Mouse (Mus musculus) spleen, adult 18-20 months (tissue): ENCODE measurements around the gene Cln5.

Experiments
- DNase-seq, 2 experiments: peaks; one replicate each; pipeline ENCODE4 v3.0.0; 2022; ENCODE audit warnings: mixed read lengths in 2 of 2

The Cln5 gene

GRCm38 (mm10) chr14:103069864-103070611 lies at the start of gene Cln5:
Gene Cln5, plus strand, starts transcription at chr14:103070216.
- peak; percentile 92 to 93 for DNase-seq

- DNase-seq = no peak
Observed at GRCm38 (mm10) chr14:103029203-103029602, 40.8 kb upstream of the Cln5 start.

GRCm38 (mm10) chr14:103033271-103033823 lies 36.7 kb upstream of the Cln5 start:
- peak; percentile 23 to 32 for DNase-seq

- peak; percentile 26 to 34 for DNase-seq
Observed at GRCm38 (mm10) chr14:103034076-103034475, 35.9 kb upstream of the Cln5 start.

GRCm38 (mm10) chr14:103037016-103037415 lies 33.0 kb upstream of the Cln5 start:
- peak in 1 of 2 experiments; percentile 14 for DNase-seq

GRCm38 (mm10) chr14:103046677-103047076 lies 23.3 kb upstream of the Cln5 start, which contains the start of gene Acod1:
Gene Acod1, plus strand, starts transcription at chr14:103046977.
- no peak for DNase-seq

- DNase-seq = no peak
Observed at GRCm38 (mm10) chr14:103048292-103049086, 21.5 kb upstream of the Cln5 start.

GRCm38 (mm10) chr14:103051159-103051769 lies 18.8 kb upstream of the Cln5 start:
- DNase-seq = peak; percentile 77 to 93

GRCm38 (mm10) chr14:103054731-103055130 lies 15.3 kb upstream of the Cln5 start:
- DNase-seq = no peak

GRCm38 (mm10) chr14:103056601-103057000 lies 13.4 kb upstream of the Cln5 start:
- DNase-seq = no peak

GRCm38 (mm10) chr14:103058998-103059397 lies 11.0 kb upstream of the Cln5 start:
- no peak for DNase-seq

- DNase-seq = no peak
Observed at GRCm38 (mm10) chr14:103059495-103059894, 10.5 kb upstream of the Cln5 start.

- peak; percentile 54 to 83 for DNase-seq
Observed at GRCm38 (mm10) chr14:103065294-103066167, 4.5 kb upstream of the Cln5 start.

GRCm38 (mm10) chr14:103069465-103069863 lies 552 bp upstream of the Cln5 start:
- DNase-seq = no peak

- peak; percentile 22 to 27 for DNase-seq
Observed at GRCm38 (mm10) chr14:103070790-103071189, 774 bp downstream of the Cln5 start.

- no peak for DNase-seq
Observed at GRCm38 (mm10) chr14:103071471-103071870, 1.5 kb downstream of the Cln5 start.

- DNase-seq = no peak
Observed at GRCm38 (mm10) chr14:103072731-103073130, 2.7 kb downstream of the Cln5 start.

- no peak for DNase-seq
Observed at GRCm38 (mm10) chr14:103073825-103074224, 3.8 kb downstream of the Cln5 start.

- no peak for DNase-seq
Observed at GRCm38 (mm10) chr14:103075166-103075565, 5.2 kb downstream of the Cln5 start.

GRCm38 (mm10) chr14:103077272-103078005 lies 7.4 kb downstream of the Cln5 start:
- DNase-seq = no peak
